Mouse (Mus musculus): ENCODE measurements around the gene Mcf2l.

- TF ChIP-seq CTCF (IDR thresholded peaks at IDR 0.05; ENCODE audit: extremely low read depth, insufficient read depth, insufficient read length, insufficient replicate concordance) (no peak), POLR2A (IDR thresholded peaks at IDR 0.05; ENCODE audit: low read depth, low read length) (no peak)
Observed at GRCm38 (mm10) chr8:12947604-12948573, 74.3 kb downstream of the Mcf2l start.

All from spleen, adult 2 months (tissue).